Mouse (Mus musculus) heart, embryonic 12.5 days (tissue): ENCODE data around the gene Fzd10. TPM values are rescaled to one million over a fixed set of nuclear protein-coding genes. Genes with fewer than 3 reads are reported as not detected.

Experiments
- ATAC-seq: fragments of 200-750 bp; cut with Nextera tagmentation; 2 replicates; pipeline ENCODE4 v1.8.0; 2017; ENCODE audit warnings: moderate TSS enrichment, moderate library complexity; ENCODE audit not compliant: insufficient number of reproducible peaks, low FRiP score
- H3K27ac ChIP-seq: fragments of 300-500 bp; sonication (generic); 2 replicates; pipeline ENCODE4 v1.5.1; 2016; ENCODE audit warnings: mild to moderate bottlenecking, moderate library complexity; ENCODE audit not compliant: poor library complexity, severe bottlenecking
- H3K27me3 ChIP-seq: fragments of 300-500 bp; sonication (generic); replicated peaks from 2 replicates; pipeline ENCODE4 v1.6.1; 2016; ENCODE audit warnings: mild to moderate bottlenecking, moderate library complexity
- H3K36me3 ChIP-seq: fragments of 300-500 bp; sonication (generic); 2 replicates; pipeline ENCODE4 v1.6.1; 2016; ENCODE audit warnings: mild to moderate bottlenecking, moderate library complexity
- H3K4me1 ChIP-seq: fragments of 300-500 bp; sonication (generic); replicated peaks from 2 replicates; pipeline ENCODE4 v1.6.1; 2016; ENCODE audit warnings: mild to moderate bottlenecking
- H3K4me2 ChIP-seq: fragments of 300-500 bp; sonication (generic); 2 replicates; pipeline ENCODE4 v1.6.1; 2016; ENCODE audit warnings: mild to moderate bottlenecking, moderate library complexity
- H3K4me3 ChIP-seq: fragments of 300-500 bp; sonication (generic); 2 replicates; pipeline ENCODE4 v1.5.1; 2016; ENCODE audit warnings: mild to moderate bottlenecking
- H3K9ac ChIP-seq: fragments of 300-500 bp; sonication (generic); 2 replicates; pipeline ENCODE4 v1.6.1; 2016; ENCODE audit warnings: mild to moderate bottlenecking, moderate library complexity
- H3K9me3 ChIP-seq: fragments of 300-500 bp; sonication (generic); replicated peaks from 2 replicates; pipeline ENCODE4 v1.6.1; 2016; ENCODE audit warnings: mild to moderate bottlenecking, moderate library complexity
- WGBS: fragments of 180-500 bp; shearing (Covaris S2); methylation state at CpG from one replicate; pipeline ENCODE4 v1.1.7; 2016; 5-methylcytosine and 5-hydroxymethylcytosine counted together
- polyA plus RNA-seq: library from polyadenylated mRNA; unstranded; fragments of >200 nt; fragmentation: Nextera tagmentation; extraction: Ambion mirVana; gene quantifications from 2 replicates; pipeline ENCODE4 v1.2.1, GENCODE M21; 2016

Gene Fzd10
- polyA plus RNA-seq, 1 experiment from 2014 or later, result 0.50 TPM

DNA sequence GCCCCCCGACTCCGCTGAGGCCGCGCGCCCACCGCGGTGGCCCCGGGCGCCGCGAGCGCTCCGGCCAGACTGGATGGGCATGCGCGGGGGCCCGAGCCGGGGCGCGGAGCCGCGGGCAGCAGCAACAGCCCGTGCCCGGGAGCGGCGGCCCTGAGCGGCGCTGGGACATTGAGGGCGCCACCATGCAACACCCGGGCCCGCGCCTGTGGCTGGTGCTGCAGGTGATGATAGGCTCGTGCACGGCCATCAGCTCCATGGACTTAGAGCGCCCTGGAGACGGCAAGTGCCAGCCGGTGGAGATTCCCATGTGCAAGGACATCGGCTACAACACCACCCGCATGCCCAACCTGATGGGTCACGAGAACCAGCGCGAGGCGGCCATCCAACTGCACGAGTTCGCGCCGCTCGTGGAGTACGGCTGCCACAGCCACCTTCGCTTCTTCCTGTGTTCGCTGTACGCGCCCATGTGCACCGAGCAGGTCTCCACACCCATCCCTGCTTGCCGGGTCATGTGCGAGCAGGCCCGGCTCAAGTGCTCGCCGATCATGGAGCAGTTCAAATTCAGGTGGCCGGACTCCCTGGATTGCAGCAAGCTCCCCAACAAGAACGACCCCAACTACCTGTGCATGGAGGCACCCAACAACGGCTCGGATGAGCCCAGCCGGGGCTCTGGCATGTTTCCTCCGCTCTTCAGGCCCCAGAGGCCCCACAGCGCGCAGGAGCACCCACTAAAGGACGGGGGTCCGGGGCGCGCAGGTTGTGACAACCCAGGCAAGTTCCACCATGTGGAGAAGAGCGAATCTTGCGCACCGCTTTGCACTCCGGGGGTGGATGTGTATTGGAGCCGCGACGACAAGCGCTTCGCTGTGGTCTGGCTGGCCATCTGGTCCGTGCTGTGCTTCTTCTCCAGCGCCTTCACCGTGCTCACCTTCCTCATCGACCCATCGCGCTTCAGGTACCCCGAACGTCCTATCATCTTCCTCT, 684 bp downstream of the Fzd10 start:
- peak overlapping the region; percentile 74 for H3K9ac ChIP-seq
- H3K9me3 ChIP-seq, result no peaks in the 10 kb centered on the region
- H3K4me1 ChIP-seq, result peaks cover 37% of the 10 kb centered on the region
- no peak overlapping the region for H3K27ac ChIP-seq
- ATAC-seq, result peak; percentile 52
- under 1% methylated on average over 86 of the region's 87 CpGs for WGBS
- H3K36me3 ChIP-seq, result no peaks in the 10 kb centered on the region
- H3K4me2 ChIP-seq, result peak overlapping the region; percentile 100
- peak overlapping the region; percentile 83 for H3K4me3 ChIP-seq
- peaks cover 81% of the 10 kb centered on the region for H3K27me3 ChIP-seq

- 59% methylated on average over 1 of the region's 1 CpGs for WGBS
These were observed 3.0 kb downstream of the Fzd10 start for GRCm38 (mm10) chr5:128603693-128604092.

GRCm38 (mm10) chr5:128606596-128606995, 6.0 kb downstream of the Fzd10 start:
- ATAC-seq, result no peak
- Histone ChIP-seq H3K36me3 (no peaks in the 10 kb centered on the region), H3K4me3 (no peak overlapping the region), H3K9ac (no peak overlapping the region), H3K27me3 (peaks cover 76% of the 10 kb centered on the region), H3K27ac (no peak overlapping the region), H3K9me3 (no peaks in the 10 kb centered on the region), H3K4me1 (peaks cover 6% of the 10 kb centered on the region), H3K4me2 (0 out of 2 replicates have a peak overlapping the region, but pooled peaks have one; percentile 18)
- 8% methylated on average over 14 of the region's 14 CpGs for WGBS

More at GRCm38 (mm10) chr5:128603693-128604092, 3.0 kb downstream of the Fzd10 start:
- Histone ChIP-seq H3K36me3 (no peaks in the 10 kb centered on the region), H3K4me2 (no peak overlapping the region), H3K9ac (no peak overlapping the region), H3K9me3 (no peaks in the 10 kb centered on the region), H3K4me3 (no peak overlapping the region), H3K4me1 (peaks cover 30% of the 10 kb centered on the region), H3K27ac (no peak overlapping the region), H3K27me3 (peaks cover 93% of the 10 kb centered on the region)
- ATAC-seq, result no peak

DNA sequence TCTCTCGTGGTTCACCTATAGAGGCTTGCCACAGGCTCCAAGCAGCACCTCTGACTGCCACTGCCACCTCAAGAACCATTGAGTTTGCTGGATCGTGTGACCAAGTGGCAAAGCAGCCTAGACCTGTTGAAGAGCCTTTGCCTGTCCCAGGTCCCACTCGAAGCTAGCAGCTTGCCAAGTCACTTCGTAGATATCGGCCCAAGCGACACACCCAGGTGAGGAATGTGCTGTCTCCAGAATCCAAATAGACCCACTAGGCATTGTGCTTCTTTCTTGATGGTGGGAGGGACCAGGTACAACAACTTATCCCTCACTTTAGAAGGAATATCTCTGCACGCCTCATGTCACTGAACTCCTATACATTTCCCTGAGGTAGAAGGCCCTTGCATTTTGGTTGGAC, 8.4 kb downstream of the Fzd10 start:
- Histone ChIP-seq H3K9ac (no peak overlapping the region), H3K27me3 (peaks cover 51% of the 10 kb centered on the region), H3K36me3 (no peaks in the 10 kb centered on the region), H3K9me3 (no peaks in the 10 kb centered on the region), H3K4me3 (no peak overlapping the region), H3K27ac (no peak overlapping the region), H3K4me2 (no peak overlapping the region), H3K4me1 (no peaks in the 10 kb centered on the region)
- 73% methylated on average over 7 of the region's 7 CpGs for WGBS
- no peak for ATAC-seq

- WGBS, result 9% methylated on average over 9 of the region's 9 CpGs
These were observed 17.0 kb downstream of the Fzd10 start for GRCm38 (mm10) chr5:128617621-128618020.

DNA sequence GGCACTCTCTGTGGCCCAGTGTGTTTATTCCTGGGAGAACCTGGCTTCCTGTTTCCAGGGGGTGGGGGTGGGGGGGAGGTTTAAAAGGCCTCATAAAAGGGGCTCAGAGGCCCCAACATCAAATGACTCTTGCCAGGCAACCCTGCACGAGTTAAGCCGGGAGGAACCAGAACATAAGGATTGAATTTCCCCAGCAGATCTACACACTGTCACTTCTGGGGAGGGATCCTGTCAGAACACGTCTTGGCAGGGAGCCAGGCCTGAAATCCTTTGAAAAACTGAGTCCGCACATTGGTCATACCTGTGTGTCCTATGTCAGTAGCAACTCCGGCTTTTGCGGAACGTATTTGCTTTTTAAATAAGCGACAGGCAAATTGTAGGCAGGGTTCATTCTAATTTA, 19.3 kb downstream of the Fzd10 start:
- H3K4me1 ChIP-seq, result peaks cover 5% of the 10 kb centered on the region; the same call in 1 of the 2 replicates
- peaks cover 4% of the 10 kb centered on the region; the same call in 1 of the 2 replicates for H3K9me3 ChIP-seq
- ATAC-seq, result no peak
- H3K4me3 ChIP-seq, result no peak overlapping the region
- H3K9ac ChIP-seq, result no peak overlapping the region
- H3K27me3 ChIP-seq, result peaks cover 41% of the 10 kb centered on the region
- 48% methylated on average over 8 of the region's 8 CpGs for WGBS
- H3K27ac ChIP-seq, result no peak overlapping the region
- H3K4me2 ChIP-seq, result no peak overlapping the region
- no peaks in the 10 kb centered on the region for H3K36me3 ChIP-seq

More at GRCm38 (mm10) chr5:128617621-128618020, 17.0 kb downstream of the Fzd10 start:
- Histone ChIP-seq H3K4me3 (no peak overlapping the region), H3K4me1 (peaks cover 5% of the 10 kb centered on the region; the same call in 1 of the 2 replicates), H3K36me3 (no peaks in the 10 kb centered on the region), H3K9ac (no peak overlapping the region), H3K4me2 (peak overlapping the region; percentile 34), H3K27ac (no peak overlapping the region), H3K9me3 (no peaks in the 10 kb centered on the region), H3K27me3 (peaks cover 41% of the 10 kb centered on the region)
- ATAC-seq, result no peak

- no peak overlapping the region for H3K27ac ChIP-seq
- peaks cover 41% of the 10 kb centered on the region for H3K27me3 ChIP-seq
- peaks cover 4% of the 10 kb centered on the region; the same call in 1 of the 2 replicates for H3K9me3 ChIP-seq
- no peaks in the 10 kb centered on the region for H3K36me3 ChIP-seq
- no peak for ATAC-seq
- 15% methylated on average over 9 of the region's 9 CpGs for WGBS
- no peak overlapping the region for H3K9ac ChIP-seq
- H3K4me2 ChIP-seq, result no peak overlapping the region
- H3K4me3 ChIP-seq, result no peak overlapping the region
- peaks cover 5% of the 10 kb centered on the region; the same call in 1 of the 2 replicates for H3K4me1 ChIP-seq
These were observed 19.8 kb downstream of the Fzd10 start for GRCm38 (mm10) chr5:128620408-128620807.

GRCm38 (mm10) chr5:128627763-128628162, 27.1 kb downstream of the Fzd10 start:
- no peak overlapping the region for H3K9ac ChIP-seq
- WGBS, result 49% methylated on average over 5 of the region's 5 CpGs
- H3K27ac ChIP-seq, result no peak overlapping the region

GRCm38 (mm10) chr5:128636648-128637047, 36.0 kb downstream of the Fzd10 start:
- no peak for ATAC-seq
- Histone ChIP-seq H3K4me3 (no peak overlapping the region), H3K27ac (no peak overlapping the region), H3K36me3 (no peaks in the 10 kb centered on the region), H3K4me2 (no peak overlapping the region), H3K27me3 (no peaks in the 10 kb centered on the region), H3K9me3 (peaks cover 5% of the 10 kb centered on the region; the same call in 1 of the 2 replicates), H3K4me1 (no peaks in the 10 kb centered on the region), H3K9ac (no peak overlapping the region)
- WGBS, result 86% methylated on average over 9 of the region's 9 CpGs

More at GRCm38 (mm10) chr5:128627763-128628162, 27.1 kb downstream of the Fzd10 start:
- H3K4me3 ChIP-seq, result no peak overlapping the region
- no peaks in the 10 kb centered on the region for H3K36me3 ChIP-seq
- no peak for ATAC-seq
- no peaks in the 10 kb centered on the region for H3K4me1 ChIP-seq
- no peaks in the 10 kb centered on the region for H3K27me3 ChIP-seq
- no peak overlapping the region for H3K4me2 ChIP-seq
- peaks cover 8% of the 10 kb centered on the region for H3K9me3 ChIP-seq

- Histone ChIP-seq H3K4me1 (no peaks in the 10 kb centered on the region), H3K4me2 (no peak overlapping the region), H3K27ac (no peak overlapping the region), H3K9ac (no peak overlapping the region), H3K9me3 (peaks cover 5% of the 10 kb centered on the region; the same call in 1 of the 2 replicates), H3K36me3 (no peaks in the 10 kb centered on the region), H3K27me3 (no peaks in the 10 kb centered on the region), H3K4me3 (no peak overlapping the region)
- WGBS, result 84% methylated on average over 26 of the region's 26 CpGs
- ATAC-seq, result no peak
These were observed 36.7 kb downstream of the Fzd10 start for GRCm38 (mm10) chr5:128637071-128638015.
